Mouse (Mus musculus) liver, postnatal 0 days (tissue): ENCODE measurements at regions not wholly inside any gene's neighbourhood (a gene's known extent, or its start where the extent isn't known, plus 50 kb on each side); places are given as distances from the start of the nearest gene placed in this dataset.

Source experiments
- CTCF ChIP-seq: sonication (generic); IDR thresholded peaks from 2 replicates; pipeline ENCODE4 v1.5.1; 2016; ENCODE audit warnings: antibody characterized with exemption, low read depth
- EP300 ChIP-seq: IDR thresholded peaks from 2 replicates; pipeline ENCODE4 v1.6.1; 2016; ENCODE audit warnings: antibody characterized with exemption, low read depth, mild to moderate bottlenecking

- TF ChIP-seq CTCF (no peak), EP300 (no peak)
These were observed 420.3 kb downstream of the Cd109 start for GRCm38 (mm10) chr9:79035677-79036076.
